Mouse (Mus musculus) heart, embryonic 14.5 days (tissue): ENCODE data around the gene Fem1a. TPM values are rescaled to one million over a fixed set of nuclear protein-coding genes. Genes with fewer than 3 reads are reported as not detected.

Source experiments
- ATAC-seq: fragments of 200-750 bp; cut with Nextera tagmentation; 2 replicates; pipeline ENCODE4 v1.8.0; 2017; ENCODE audit warnings: low read depth, moderate TSS enrichment; ENCODE audit not compliant: insufficient number of reproducible peaks, insufficient read depth, low FRiP score
- H3K27ac ChIP-seq, 2 experiments: fragments of 200-500 bp in 1 of 2; fragments of 300-500 bp in 1 of 2; sonication (generic) in 1 of 2; replicated peaks in 1 of 2; 2 replicates each; pipeline ENCODE4 v1.5.1; 2012 to 2014; ENCODE audit warnings: low read depth in 2 of 2, low read length in 2 of 2, control low read depth in 1 of 2, mild to moderate bottlenecking in 1 of 2, mixed read lengths in 1 of 2; ENCODE audit not compliant: control insufficient read depth in 1 of 2, insufficient read depth in 1 of 2
- H3K27me3 ChIP-seq: fragments of 300-500 bp; sonication (generic); 2 replicates; pipeline ENCODE4 v1.6.1; 2014; ENCODE audit warnings: mild to moderate bottlenecking, low read length, control low read depth; ENCODE audit not compliant: control insufficient read depth, insufficient read depth
- H3K36me3 ChIP-seq: fragments of 300-500 bp; sonication (generic); 2 replicates; pipeline ENCODE4 v1.6.1; 2014; ENCODE audit warnings: mild to moderate bottlenecking, control low read depth, low read length, mixed read lengths; ENCODE audit not compliant: control insufficient read depth, insufficient read depth
- H3K4me1 ChIP-seq, 2 experiments: fragments of 200-500 bp in 1 of 2; fragments of 300-500 bp in 1 of 2; sonication (generic) in 1 of 2; 2 replicates each; pipeline ENCODE4 v1.6.1; 2012 to 2014; ENCODE audit warnings: low read length in 2 of 2, control low read depth in 1 of 2, mixed read lengths in 1 of 2; ENCODE audit not compliant: control insufficient read depth in 2 of 2, insufficient read depth in 2 of 2
- H3K4me2 ChIP-seq: fragments of 300-500 bp; sonication (generic); 2 replicates; pipeline ENCODE4 v1.6.1; 2014; ENCODE audit warnings: mild to moderate bottlenecking, low read length
- H3K4me3 ChIP-seq, 2 experiments: fragments of 200-500 bp in 1 of 2; fragments of 300-500 bp in 1 of 2; sonication (generic) in 1 of 2; 2 replicates each; pipeline ENCODE4 v1.5.1; 2012 to 2014; ENCODE audit warnings: low read length in 2 of 2, mild to moderate bottlenecking in 2 of 2, control low read depth in 1 of 2, low read depth in 1 of 2, moderate library complexity in 1 of 2; ENCODE audit not compliant: control insufficient read depth in 1 of 2, insufficient read depth in 1 of 2
- H3K9ac ChIP-seq: fragments of 300-500 bp; sonication (generic); 2 replicates; pipeline ENCODE4 v1.6.1; 2014; ENCODE audit warnings: mild to moderate bottlenecking, low read length
- H3K9me3 ChIP-seq: fragments of 300-500 bp; sonication (generic); 2 replicates; pipeline ENCODE4 v1.6.1; 2016; ENCODE audit warnings: low read length, control low read depth; ENCODE audit not compliant: control insufficient read depth
- WGBS: fragments of 180-500 bp; shearing (Covaris S2); extraction: QIAGEN DNeasy Blood & Tissue Kit; methylation state at CpG from one replicate; pipeline ENCODE4 v1.1.7; 2014; 5-methylcytosine and 5-hydroxymethylcytosine counted together
- polyA plus RNA-seq: library from polyadenylated mRNA; unstranded; fragments of >200 nt; fragmentation: Nextera tagmentation; extraction: Ambion mirVana; gene quantifications from 2 replicates; pipeline ENCODE4 v1.2.1, GENCODE M21; 2014

Fem1a gene
- polyA plus RNA-seq, 1 experiment from 2014 or later, result 23.6 TPM

GRCm38 (mm10) chr17:56298238-56298637, 41.6 kb downstream of the Fem1a start:
- H3K9me3 ChIP-seq, result no peaks in the 10 kb centered on the region
- H3K4me1 ChIP-seq, result peaks cover 8 to 10% of the 10 kb centered on the region in 2 experiments
- 94% methylated on average over 1 of the region's 1 CpGs for WGBS
- H3K27me3 ChIP-seq, result no peaks in the 10 kb centered on the region
- no peak overlapping the region for H3K27ac ChIP-seq
- H3K36me3 ChIP-seq, result no peaks in the 10 kb centered on the region
- H3K9ac ChIP-seq, result no peak overlapping the region
- H3K4me2 ChIP-seq, result no peak overlapping the region
- no peak overlapping the region for H3K4me3 ChIP-seq
- ATAC-seq, result no peak

DNA sequence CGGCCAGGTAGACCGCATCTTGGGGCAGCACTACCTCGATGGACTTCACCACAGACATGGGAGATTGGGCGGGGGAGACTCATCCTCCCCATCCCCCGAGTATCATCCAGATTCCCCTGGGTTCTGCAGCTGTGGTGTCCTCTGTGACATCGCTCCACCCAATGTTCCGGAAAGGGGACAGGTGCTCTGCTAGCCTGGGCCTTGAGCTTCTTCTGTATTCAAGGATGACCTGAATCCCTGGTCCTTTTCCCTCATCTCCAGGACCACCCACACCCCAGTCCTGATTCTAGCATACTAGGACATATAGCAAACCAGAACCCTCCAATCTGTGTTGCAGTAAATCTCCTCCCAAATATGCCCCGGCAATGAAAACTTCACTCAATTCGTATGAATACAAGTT, 43.6 kb downstream of the Fem1a start, which contains the start of gene Arrdc5:
Arrdc5 (minus strand) TSS at position 101 of the 400 bp plus-strand sequence.
- H3K27me3 ChIP-seq, result no peaks in the 10 kb centered on the region
- H3K4me1 ChIP-seq, result peaks cover 13 to 19% of the 10 kb centered on the region in 2 experiments
- H3K27ac ChIP-seq, result no peak within 1 kb of the TSS
- 85% methylated on average over 9 of the region's 9 CpGs for WGBS
- ATAC-seq, result no peak
- H3K9me3 ChIP-seq, result no peaks in the 10 kb centered on the region
- no peak within 1 kb of the TSS for H3K4me2 ChIP-seq
- 0 out of 2 replicates have a peak, but pooled peaks cover 4% of the 10 kb centered on the region for H3K36me3 ChIP-seq
- no peak within 1 kb of the TSS for H3K9ac ChIP-seq
- H3K4me3 ChIP-seq, result no peak within 1 kb of the TSS

- WGBS, result 28% methylated on average over 13 of the region's 13 CpGs
- H3K27me3 ChIP-seq, result no peaks in the 10 kb centered on the region
- peaks cover 16 to 29% of the 10 kb centered on the region in 2 experiments for H3K4me1 ChIP-seq
- H3K4me3 ChIP-seq, result peak overlapping the region in 1 of 2 experiments; percentile 68; a peak in 1 of 4 replicates
- peaks cover 25% of the 10 kb centered on the region for H3K36me3 ChIP-seq
- peak overlapping the region; percentile 80 to 81 for H3K27ac ChIP-seq
- H3K4me2 ChIP-seq, result peak overlapping the region; percentile 99
- ATAC-seq, result 0 out of 2 replicates have a peak, but pooled peaks have one; percentile 7
- peak overlapping the region; percentile 84 for H3K9ac ChIP-seq
- no peaks in the 10 kb centered on the region for H3K9me3 ChIP-seq
Measured at GRCm38 (mm10) chr17:56302363-56302996, 45.9 kb downstream of the Fem1a start.

DNA sequence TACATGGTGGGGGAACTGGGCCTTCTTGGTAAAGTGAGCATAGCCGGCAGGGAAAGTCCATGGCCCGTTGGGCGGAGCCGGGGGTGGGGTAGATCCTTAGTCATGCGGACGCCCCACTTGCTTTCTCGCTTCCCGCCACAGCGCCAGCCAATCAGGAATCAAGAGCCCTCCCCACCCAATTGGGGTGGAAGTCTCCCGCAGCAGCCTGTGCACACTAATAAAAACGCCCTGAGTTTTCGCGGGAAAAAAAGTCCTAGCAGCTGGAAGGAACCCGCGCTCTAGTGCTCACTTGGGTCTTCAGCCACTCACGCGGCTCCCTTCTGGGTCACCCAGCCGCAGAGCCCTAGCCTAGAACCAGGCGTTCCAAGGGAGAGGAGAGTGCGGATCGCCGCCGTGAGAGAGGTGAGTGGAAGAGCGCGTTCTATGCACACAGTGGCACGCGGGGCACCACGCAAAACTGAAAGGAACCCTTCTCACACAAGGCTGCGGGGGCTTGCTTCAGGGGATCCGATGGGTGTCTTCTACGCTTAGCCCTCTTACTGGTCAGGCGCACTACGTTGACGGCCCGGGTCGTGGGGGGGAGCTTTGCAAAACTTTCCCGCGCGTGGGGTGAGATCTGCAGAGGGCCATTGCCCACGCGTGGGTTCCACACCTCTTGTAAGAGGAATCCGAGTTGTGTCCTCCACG, 46.7 kb downstream of the Fem1a start, which contains the start of gene Uhrf1:
Uhrf1 (plus strand) TSS at position 162 of the 687 bp plus-strand sequence.
- Histone ChIP-seq H3K36me3 (peaks cover 33% of the 10 kb centered on the region), H3K4me1 (peaks cover 16 to 29% of the 10 kb centered on the region in 2 experiments), H3K9ac (peak within 1 kb of the TSS; percentile 84), H3K4me2 (peak within 1 kb of the TSS; percentile 99), H3K4me3 (peak within 1 kb of the TSS; percentile 57 to 68), H3K27ac (peak within 1 kb of the TSS; percentile 80 to 81), H3K27me3 (no peaks in the 10 kb centered on the region), H3K9me3 (no peaks in the 10 kb centered on the region)
- under 1% methylated on average over 43 of the region's 43 CpGs for WGBS
- peak; percentile 82 for ATAC-seq

- Histone ChIP-seq H3K36me3 (peaks cover 40% of the 10 kb centered on the region), H3K4me3 (peak overlapping the region; percentile 57 to 68), H3K27me3 (no peaks in the 10 kb centered on the region), H3K4me2 (peak overlapping the region; percentile 99), H3K9ac (peak overlapping the region; percentile 84), H3K9me3 (no peaks in the 10 kb centered on the region), H3K4me1 (peaks cover 16 to 29% of the 10 kb centered on the region in 2 experiments), H3K27ac (peak overlapping the region; percentile 73 to 80)
- peak; percentile 90 for ATAC-seq
- WGBS, result under 1% methylated on average over 67 of the region's 68 CpGs
Measured at GRCm38 (mm10) chr17:56303847-56304586, 47.4 kb downstream of the Fem1a start.

DNA sequence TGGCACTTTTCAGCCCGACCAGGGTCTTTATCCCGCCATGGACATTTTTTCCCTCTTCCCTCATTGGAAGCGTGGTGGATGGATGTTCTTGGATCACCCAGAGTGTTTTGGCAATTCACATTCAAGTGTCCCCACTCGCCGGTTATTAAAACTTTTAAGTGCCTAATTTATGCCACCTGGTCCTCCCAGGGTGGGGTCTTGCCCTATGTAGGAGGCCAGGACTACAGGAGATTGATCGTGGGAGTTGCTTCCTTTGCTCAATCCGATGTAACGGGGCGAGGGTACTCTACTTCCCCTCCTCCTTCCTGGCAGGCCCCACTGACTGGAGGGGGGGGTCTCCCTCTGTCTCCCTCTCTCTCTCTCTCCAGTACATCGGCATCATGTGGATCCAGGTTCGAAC, 48.1 kb downstream of the Fem1a start:
- Histone ChIP-seq H3K9me3 (no peaks in the 10 kb centered on the region), H3K4me2 (peak overlapping the region; percentile 99), H3K36me3 (peaks cover 47% of the 10 kb centered on the region), H3K4me3 (peak overlapping the region; percentile 57 to 68), H3K27me3 (no peaks in the 10 kb centered on the region), H3K9ac (peak overlapping the region; percentile 84), H3K27ac (no peak overlapping the region), H3K4me1 (peaks cover 16 to 29% of the 10 kb centered on the region in 2 experiments)
- no peak for ATAC-seq
- 24% methylated on average over 11 of the region's 11 CpGs for WGBS

- H3K4me1 ChIP-seq, result peaks cover 16 to 29% of the 10 kb centered on the region in 2 experiments
- WGBS, result 41% methylated on average over 9 of the region's 9 CpGs
Measured at GRCm38 (mm10) chr17:56305156-56305555, 48.5 kb downstream of the Fem1a start.

More at GRCm38 (mm10) chr17:56305156-56305555, 48.5 kb downstream of the Fem1a start:
- no peaks in the 10 kb centered on the region for H3K27me3 ChIP-seq
- H3K4me2 ChIP-seq, result peak overlapping the region; percentile 99
- peaks cover 51% of the 10 kb centered on the region for H3K36me3 ChIP-seq
- peak overlapping the region; percentile 84 for H3K9ac ChIP-seq
- H3K4me3 ChIP-seq, result peak overlapping the region; percentile 57 to 68; a peak in 3 of 4 replicates
- H3K27ac ChIP-seq, result no peak overlapping the region
- H3K9me3 ChIP-seq, result no peaks in the 10 kb centered on the region
- ATAC-seq, result no peak
